Mouse (Mus musculus) stomach, embryonic 16.5 days (tissue): ENCODE measurements around the gene Nfkbib. TPM values are rescaled to one million over a fixed set of nuclear protein-coding genes. Genes with fewer than 3 reads are reported as not detected.
A peak's percentile ranks its signal among the peaks of the same experiment; 100 is the strongest.

ENCODE experiments used
- ATAC-seq: fragments of 200-750 bp; cut with Nextera tagmentation; 2 replicates; pipeline ENCODE4 v1.8.0; 2017; ENCODE audit warnings: moderate number of reproducible peaks, moderate TSS enrichment; ENCODE audit not compliant: insufficient read depth, low FRiP score
- H3K27ac ChIP-seq: fragments of 300-500 bp; sonication (generic); 2 replicates; pipeline ENCODE4 v1.5.1; 2014; ENCODE audit warnings: low read length
- H3K27me3 ChIP-seq: fragments of 300-500 bp; sonication (generic); 2 replicates; pipeline ENCODE4 v1.6.1; 2014; ENCODE audit warnings: low read length, control low read depth, mixed read lengths; ENCODE audit not compliant: control insufficient read depth, insufficient read depth
- H3K36me3 ChIP-seq: fragments of 300-500 bp; sonication (generic); 2 replicates; pipeline ENCODE4 v1.6.1; 2014; ENCODE audit warnings: low read length; ENCODE audit not compliant: control insufficient read depth, insufficient read depth
- H3K4me1 ChIP-seq: fragments of 300-500 bp; sonication (generic); 2 replicates; pipeline ENCODE4 v1.6.1; 2014; ENCODE audit warnings: low read length, control low read depth, mixed read lengths; ENCODE audit not compliant: control insufficient read depth, insufficient read depth
- H3K4me2 ChIP-seq: fragments of 300-500 bp; sonication (generic); 2 replicates; pipeline ENCODE4 v1.6.1; 2014; ENCODE audit warnings: low read depth, low read length, mixed read lengths
- H3K4me3 ChIP-seq: fragments of 300-500 bp; sonication (generic); replicated peaks from 2 replicates; pipeline ENCODE4 v1.5.1; 2014; ENCODE audit warnings: mild to moderate bottlenecking, low read length
- H3K9ac ChIP-seq: fragments of 300-500 bp; sonication (generic); 2 replicates; pipeline ENCODE4 v1.6.1; 2014; ENCODE audit warnings: low read length
- H3K9me3 ChIP-seq: fragments of 300-500 bp; sonication (generic); replicated peaks from 2 replicates; pipeline ENCODE4 v1.6.1; 2016; ENCODE audit warnings: low read length, control low read depth; ENCODE audit not compliant: control insufficient read depth
- WGBS: fragments of 180-500 bp; shearing (Covaris S2); extraction: QIAGEN DNeasy Blood & Tissue Kit; methylation state at CpG from one replicate; pipeline ENCODE4 v1.1.7; 2014; 5-methylcytosine and 5-hydroxymethylcytosine counted together
- polyA plus RNA-seq: library from polyadenylated mRNA; unstranded; fragments of >200 nt; fragmentation: Nextera tagmentation; extraction: Ambion mirVana; gene quantifications from 2 replicates; pipeline ENCODE4 v1.2.1, GENCODE M21; 2015

Gene Nfkbib
- polyA plus RNA-seq, 1 experiment from 2014 or later, result 37.2 TPM

DNA sequence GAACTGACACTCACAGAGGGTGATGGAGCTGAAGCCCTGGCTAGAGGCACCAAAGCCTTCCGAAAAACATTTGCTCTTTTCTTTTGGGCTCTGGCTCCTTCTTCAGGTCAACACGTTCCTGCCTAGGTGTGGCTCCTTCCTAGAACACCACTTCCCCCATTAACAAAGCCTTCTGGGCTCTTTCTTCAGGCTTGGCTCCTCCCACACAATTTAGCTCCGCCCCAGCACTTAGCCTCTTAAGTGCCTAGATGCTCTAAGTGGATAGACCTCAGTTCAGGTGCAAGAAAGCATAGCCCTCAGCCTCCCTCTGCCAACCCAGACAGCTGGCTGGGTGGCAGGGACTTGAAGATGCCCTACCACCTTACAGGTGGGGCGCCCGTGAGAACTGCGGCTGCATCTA, 31.6 kb downstream of the Nfkbib start:
- H3K27ac ChIP-seq, result no peak overlapping the region
- peaks cover 14% of the 10 kb centered on the region; the same call in 1 of the 2 replicates for H3K36me3 ChIP-seq
- no peak for ATAC-seq
- H3K4me3 ChIP-seq, result no peak overlapping the region
- H3K4me1 ChIP-seq, result peaks cover 7% of the 10 kb centered on the region
- H3K27me3 ChIP-seq, result no peaks in the 10 kb centered on the region
- H3K4me2 ChIP-seq, result no peak overlapping the region
- H3K9me3 ChIP-seq, result peaks cover 10% of the 10 kb centered on the region; the same call in 1 of the 2 replicates
- WGBS, result 75% methylated on average over 6 of the region's 6 CpGs
- H3K9ac ChIP-seq, result no peak overlapping the region

DNA sequence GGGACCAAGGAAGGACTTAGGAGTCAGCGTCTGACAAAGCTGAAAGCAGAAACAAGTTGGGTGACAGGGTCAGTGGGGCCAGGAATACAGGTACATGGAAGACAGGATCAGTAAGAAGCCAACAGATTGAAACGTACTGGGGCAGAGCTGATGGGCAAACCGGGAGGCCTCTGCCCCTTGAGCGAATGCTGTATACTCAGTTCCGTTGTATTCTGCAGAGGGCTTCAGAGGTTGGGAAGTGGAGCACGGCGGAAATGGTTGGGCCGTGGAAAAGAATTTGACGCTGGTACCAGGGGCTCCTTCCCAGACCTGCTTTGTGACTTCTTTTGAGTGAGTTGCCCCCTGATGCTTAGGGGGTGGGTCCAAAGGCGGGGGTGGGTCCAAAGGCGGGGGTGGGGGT, 34.1 kb downstream of the Nfkbib start:
- 22% methylated on average over 11 of the region's 11 CpGs for WGBS
- peaks cover 10% of the 10 kb centered on the region; the same call in 1 of the 2 replicates for H3K9me3 ChIP-seq
- H3K4me3 ChIP-seq, result peak overlapping the region; percentile 53
- no peaks in the 10 kb centered on the region for H3K27me3 ChIP-seq
- peak overlapping the region; percentile 84 for H3K4me2 ChIP-seq
- H3K27ac ChIP-seq, result no peak overlapping the region
- peaks cover 11% of the 10 kb centered on the region; the same call in 1 of the 2 replicates for H3K36me3 ChIP-seq
- peak overlapping the region; percentile 58; the same call in 1 of the 2 replicates for H3K9ac ChIP-seq
- H3K4me1 ChIP-seq, result peaks cover 6% of the 10 kb centered on the region
- no peak; the same call in 1 of the 2 replicates for ATAC-seq

DNA sequence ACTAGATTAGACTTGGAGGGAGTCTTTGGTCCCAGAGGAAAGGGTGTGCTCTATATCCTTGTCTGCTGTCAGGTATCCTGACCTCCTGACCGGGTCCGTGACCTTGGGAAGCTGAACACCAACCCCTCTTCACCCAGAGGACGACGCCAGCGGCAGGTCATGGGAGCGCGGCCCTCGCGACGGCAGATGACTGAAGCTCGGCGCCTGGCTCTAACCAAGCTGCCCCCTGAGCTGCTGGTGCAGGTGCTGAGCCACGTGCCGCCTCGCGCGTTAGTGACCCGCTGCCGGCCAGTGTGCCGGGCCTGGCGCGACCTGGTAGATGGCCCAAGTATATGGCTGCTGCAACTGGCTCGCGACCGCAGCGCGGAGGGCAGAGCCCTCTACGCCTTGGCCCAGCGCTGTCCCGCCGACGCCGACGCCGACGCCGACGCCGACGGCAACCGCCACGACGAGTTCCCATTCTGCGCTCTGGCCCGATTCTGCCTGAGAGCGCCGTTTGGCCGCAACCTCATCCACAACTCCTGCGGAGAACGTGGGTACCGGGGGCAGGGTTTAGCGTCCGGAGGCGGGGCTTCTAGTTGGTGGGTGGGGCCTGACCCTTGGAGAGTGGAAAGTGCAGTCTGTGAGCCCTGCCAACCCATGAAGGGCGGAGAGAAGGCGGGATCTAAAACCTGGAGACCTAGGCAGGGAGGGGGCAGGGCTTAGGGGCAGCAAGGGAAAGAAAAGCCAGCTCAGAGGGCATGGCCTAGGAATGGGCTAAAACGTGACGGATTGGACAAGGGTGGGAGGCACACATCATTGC, 34.8 kb downstream of the Nfkbib start:
- Histone ChIP-seq H3K4me1 (peaks cover 6% of the 10 kb centered on the region), H3K36me3 (0 out of 2 replicates have a peak, but pooled peaks cover 5% of the 10 kb centered on the region), H3K9me3 (peaks cover 10% of the 10 kb centered on the region; the same call in 1 of the 2 replicates), H3K27ac (no peak overlapping the region), H3K27me3 (no peaks in the 10 kb centered on the region), H3K4me2 (peak overlapping the region; percentile 84), H3K9ac (peak overlapping the region; percentile 58), H3K4me3 (peak overlapping the region; percentile 53)
- 3% methylated on average over 58 of the region's 58 CpGs for WGBS
- ATAC-seq, result peak; percentile 91

DNA sequence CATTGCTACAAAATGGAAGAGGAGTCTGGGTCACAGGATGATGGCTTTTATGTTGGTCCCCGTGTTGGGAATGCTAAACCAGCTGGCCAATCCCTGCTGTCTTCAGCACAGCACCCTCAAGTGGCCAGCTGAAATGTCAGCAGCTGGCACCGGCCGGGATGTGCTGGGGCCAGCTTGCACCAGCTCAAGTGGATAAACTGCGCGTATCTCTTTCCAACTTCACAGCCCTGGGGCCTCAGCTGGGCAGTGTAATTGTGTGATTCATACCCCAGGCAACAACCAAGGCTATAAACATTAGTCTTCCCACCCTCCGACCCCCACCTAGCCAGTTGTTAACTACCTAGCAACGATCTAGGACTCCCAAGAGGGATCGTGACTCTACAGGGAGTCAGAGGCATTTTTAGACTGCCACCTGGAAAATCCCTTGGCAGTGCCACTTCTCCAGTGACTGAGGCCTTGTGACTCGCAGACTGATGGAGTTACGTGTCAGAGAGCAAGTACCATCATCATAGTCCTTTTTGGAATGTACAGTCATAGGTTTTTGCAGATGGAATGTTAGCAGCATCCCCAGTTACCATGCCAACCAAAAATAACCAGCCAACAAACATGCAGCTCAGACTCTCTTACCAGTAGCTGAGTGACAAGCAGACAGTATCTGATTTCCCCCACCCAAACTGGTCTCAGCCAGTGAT, 39.5 kb downstream of the Nfkbib start:
- ATAC-seq, result no peak
- no peak overlapping the region for H3K4me3 ChIP-seq
- H3K9me3 ChIP-seq, result peaks cover 10% of the 10 kb centered on the region; the same call in 1 of the 2 replicates
- no peak overlapping the region for H3K9ac ChIP-seq
- H3K36me3 ChIP-seq, result no peaks in the 10 kb centered on the region
- peaks cover 1% of the 10 kb centered on the region for H3K4me1 ChIP-seq
- H3K4me2 ChIP-seq, result no peak overlapping the region
- H3K27ac ChIP-seq, result no peak overlapping the region
- WGBS, result 56% methylated on average over 10 of the region's 10 CpGs
- no peaks in the 10 kb centered on the region for H3K27me3 ChIP-seq

GRCm38 (mm10) chr7:28726600-28726999, 40.7 kb downstream of the Nfkbib start:
- 9% methylated on average over 14 of the region's 14 CpGs for WGBS
- Histone ChIP-seq H3K27me3 (no peaks in the 10 kb centered on the region), H3K4me1 (no peaks in the 10 kb centered on the region), H3K27ac (no peak overlapping the region), H3K36me3 (no peaks in the 10 kb centered on the region), H3K4me3 (no peak overlapping the region), H3K9ac (no peak overlapping the region), H3K4me2 (peak overlapping the region; percentile 37), H3K9me3 (peaks cover 6% of the 10 kb centered on the region; the same call in 1 of the 2 replicates)
- 0 out of 2 replicates have a peak, but pooled peaks have one; percentile 21 for ATAC-seq

- Histone ChIP-seq H3K36me3 (no peaks in the 10 kb centered on the region), H3K9ac (no peak overlapping the region), H3K9me3 (no peaks in the 10 kb centered on the region), H3K4me3 (no peak overlapping the region), H3K4me1 (no peaks in the 10 kb centered on the region), H3K27me3 (no peaks in the 10 kb centered on the region), H3K27ac (no peak overlapping the region), H3K4me2 (no peak overlapping the region)
- 89% methylated on average over 2 of the region's 2 CpGs for WGBS
- no peak for ATAC-seq
Observed at GRCm38 (mm10) chr7:28724613-28725012, 42.7 kb downstream of the Nfkbib start.

DNA sequence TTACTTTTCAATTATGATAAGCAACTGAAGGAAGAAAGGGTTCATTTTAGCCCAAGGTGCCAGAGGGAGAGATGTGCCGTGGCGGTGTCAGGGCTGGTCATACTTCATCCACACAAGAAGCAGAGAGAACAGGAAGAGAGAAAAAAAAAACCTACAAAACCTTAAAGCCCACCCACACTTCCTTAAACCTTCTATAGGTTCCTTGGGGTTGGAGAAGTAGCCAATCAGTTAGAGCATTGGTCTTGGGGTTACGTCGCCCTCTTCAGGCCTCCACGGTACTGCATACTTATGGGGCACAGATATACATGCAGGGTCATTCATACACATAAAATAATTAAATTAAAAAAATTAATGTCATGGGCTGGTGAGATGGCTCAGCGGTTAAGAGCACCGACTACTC, 45.2 kb downstream of the Nfkbib start:
- Histone ChIP-seq H3K36me3 (no peaks in the 10 kb centered on the region), H3K4me1 (no peaks in the 10 kb centered on the region), H3K9ac (no peak overlapping the region), H3K4me2 (no peak overlapping the region), H3K4me3 (no peak overlapping the region), H3K27ac (no peak overlapping the region), H3K27me3 (no peaks in the 10 kb centered on the region), H3K9me3 (no peaks in the 10 kb centered on the region)
- no peak for ATAC-seq
- WGBS, result 86% methylated on average over 7 of the region's 7 CpGs

- no peak overlapping the region for H3K27ac ChIP-seq
- H3K4me2 ChIP-seq, result no peak overlapping the region
- H3K36me3 ChIP-seq, result no peaks in the 10 kb centered on the region
- H3K27me3 ChIP-seq, result no peaks in the 10 kb centered on the region
- no peak overlapping the region for H3K9ac ChIP-seq
- H3K9me3 ChIP-seq, result no peaks in the 10 kb centered on the region
- no peaks in the 10 kb centered on the region for H3K4me1 ChIP-seq
- no peak for ATAC-seq
- 62% methylated on average over 3 of the region's 3 CpGs for WGBS
- H3K4me3 ChIP-seq, result no peak overlapping the region
Observed at GRCm38 (mm10) chr7:28720753-28721537, 46.4 kb downstream of the Nfkbib start.
